In the genomic region with DNA sequence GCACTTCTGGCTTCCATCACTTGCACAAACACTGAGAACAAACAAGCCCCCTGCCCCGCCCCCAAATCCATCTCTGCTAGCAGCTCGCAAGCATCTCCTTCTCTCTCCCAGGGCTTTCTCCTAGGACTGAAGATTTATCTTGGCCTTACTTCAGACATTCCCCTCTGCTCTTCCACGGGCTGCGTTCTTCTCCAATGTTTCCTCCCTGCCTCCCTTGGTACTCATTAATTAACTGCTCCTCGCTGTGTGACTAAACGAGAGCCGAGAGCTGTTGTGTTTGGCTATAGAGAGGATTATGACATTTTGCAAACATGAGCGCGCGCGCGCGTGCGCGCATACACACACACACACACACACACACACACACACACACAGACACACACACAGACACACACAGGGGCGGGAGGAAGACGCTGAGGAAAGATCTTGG, we compare ENCODE assay signal across 8 mouse cellular contexts.
A peak's percentile ranks its signal among the peaks of the same experiment; 100 is the strongest.
DNase-seq lines count a peak whose midpoint lies in the region; ATAC-seq and TF ChIP-seq lines count a peak whose summit lies in the region.

No protein-coding gene starts in this region.

- peak overlapping the region; percentile 28 for H3K4me2 ChIP-seq in liver, embryonic 14.5 days (ENCODE audit: low read depth)
- H3K4me2 ChIP-seq in neural tube, embryonic 13.5 days = peak overlapping the region; percentile 53

- peak; percentile 17 to 56 for DNase-seq in right cerebral cortex, adult 2 months (ENCODE audit: low spot score in 2 of 2)
- no peak for DNase-seq in right cerebral cortex, postnatal 36 days (ENCODE audit: low spot score in 2 of 2)
- peak; percentile 22 for DNase-seq in gastrocnemius, postnatal 25 days
- peak; percentile 17 to 23 for DNase-seq in kidney, adult 8-10 months
- DNase-seq in liver, embryonic 14.5 days (ENCODE audit: low read depth in 3 of 3, low spot score in 3 of 3) = no peak
- DNase-seq in frontal cortex, postnatal 14 days (ENCODE audit: low spot score in 2 of 2) = no peak
- DNase-seq in thymus, postnatal 10 days (ENCODE audit: low spot score in 2 of 2) = no peak

- H3K36me3 ChIP-seq in liver, embryonic 14.5 days (replicated peaks; ENCODE audit: control insufficient read depth, insufficient read depth, low read depth) = no peaks in the 10 kb centered on the region
- H3K36me3 ChIP-seq in neural tube, embryonic 13.5 days = no peaks in the 10 kb centered on the region

- no peak overlapping the region for H3K27ac ChIP-seq in liver, embryonic 14.5 days
- peak overlapping the region; percentile 30 for H3K27ac ChIP-seq in neural tube, embryonic 13.5 days (replicated peaks)

- no peaks in the 10 kb centered on the region for H3K4me1 ChIP-seq in liver, embryonic 14.5 days (replicated peaks; ENCODE audit: control insufficient read depth in 2 of 2, insufficient read depth in 2 of 2, low read length in 1 of 2)
- peaks cover 38% of the 10 kb centered on the region for H3K4me1 ChIP-seq in neural tube, embryonic 13.5 days (replicated peaks)

- no peak for ATAC-seq in liver, embryonic 14.5 days (ENCODE audit: insufficient read depth)
- peak; percentile 67 for ATAC-seq in neural tube, embryonic 13.5 days (ENCODE audit: low read depth)

- no peak for TF ChIP-seq CTCF in liver, embryonic 14.5 days (IDR thresholded peaks at IDR 0.05; ENCODE audit: low read depth)

- WGBS in liver, embryonic 14.5 days (ENCODE audit: insufficient replicate concordance) = 57% methylated on average over 17 of the region's 17 CpGs
- 9% methylated on average over 17 of the region's 17 CpGs for WGBS in neural tube, embryonic 13.5 days

- no peak overlapping the region for H3K4me3 ChIP-seq in liver, embryonic 14.5 days (ENCODE audit: insufficient read depth in 1 of 2, low read depth in 2 of 2, low read length in 2 of 2)
- peak overlapping the region; percentile 19; the same call in 1 of the 2 replicates for H3K4me3 ChIP-seq in neural tube, embryonic 13.5 days

- H3K9ac ChIP-seq in liver, embryonic 14.5 days (replicated peaks) = no peak overlapping the region
- H3K9ac ChIP-seq in neural tube, embryonic 13.5 days = peak overlapping the region; percentile 23; the same call in 1 of the 2 replicates

- no peak for TF ChIP-seq EP300 in liver, embryonic 14.5 days (IDR thresholded peaks at IDR 0.05; ENCODE audit: low read depth)

- H3K27me3 ChIP-seq in liver, embryonic 14.5 days (ENCODE audit: control insufficient read depth, insufficient read depth, low read length) = no peaks in the 10 kb centered on the region
- H3K27me3 ChIP-seq in neural tube, embryonic 13.5 days = peaks cover 9% of the 10 kb centered on the region; the same call in 1 of the 2 replicates

- H3K9me3 ChIP-seq in liver, embryonic 14.5 days (ENCODE audit: control insufficient read depth, low read length) = no peaks in the 10 kb centered on the region
- no peaks in the 10 kb centered on the region for H3K9me3 ChIP-seq in neural tube, embryonic 13.5 days

Comparison
In these comparisons a context has a peak if more than half of its experiments do, and no peak if none do; other contexts are left out.
1. DNase-seq: peak in right cerebral cortex, adult 2 months (2 of 2), gastrocnemius, postnatal 25 days (single experiment) and kidney, adult 8-10 months (2 of 2); none in right cerebral cortex, postnatal 36 days (0 of 2), liver, embryonic 14.5 days (0 of 3), frontal cortex, postnatal 14 days (0 of 2) and thymus, postnatal 10 days (0 of 2).